Mouse (Mus musculus) kidney, embryonic 14.5 days (tissue): Measurements from ENCODE around the gene Ttyh1. TPM values are rescaled to one million over a fixed set of nuclear protein-coding genes. Genes with fewer than 3 reads are reported as not detected.

Experiments used
- ATAC-seq: fragments of 200-750 bp; cut with Nextera tagmentation; 2 replicates; pipeline ENCODE4 v1.8.0; 2017; ENCODE audit warnings: moderate number of reproducible peaks, mild to moderate bottlenecking, moderate TSS enrichment, moderate library complexity; ENCODE audit not compliant: low FRiP score, low TSS enrichment
- H3K27ac ChIP-seq: fragments of 300-500 bp; sonication (generic); 2 replicates; pipeline ENCODE4 v1.5.1; 2014; ENCODE audit warnings: low read depth, mild to moderate bottlenecking, low read length, moderate library complexity, mixed read lengths
- H3K27me3 ChIP-seq: fragments of 300-500 bp; sonication (generic); 2 replicates; pipeline ENCODE4 v1.6.1; 2014; ENCODE audit warnings: mild to moderate bottlenecking, low read length; ENCODE audit not compliant: control insufficient read depth, insufficient read depth
- H3K36me3 ChIP-seq: fragments of 300-500 bp; sonication (generic); 2 replicates; pipeline ENCODE4 v1.6.1; 2014; ENCODE audit warnings: low read length, mixed read lengths; ENCODE audit not compliant: control insufficient read depth, insufficient read depth
- H3K4me1 ChIP-seq: fragments of 300-500 bp; sonication (generic); 2 replicates; pipeline ENCODE4 v1.6.1; 2014; ENCODE audit warnings: low read length, mixed read lengths; ENCODE audit not compliant: control insufficient read depth, insufficient read depth
- H3K4me2 ChIP-seq: fragments of 300-500 bp; sonication (generic); replicated peaks from 2 replicates; pipeline ENCODE4 v1.6.1; 2014; ENCODE audit warnings: low read depth, mild to moderate bottlenecking, low read length
- H3K4me3 ChIP-seq: fragments of 300-500 bp; sonication (generic); 2 replicates; pipeline ENCODE4 v1.5.1; 2014; ENCODE audit warnings: mild to moderate bottlenecking, low read length
- H3K9ac ChIP-seq: fragments of 300-500 bp; sonication (generic); 2 replicates; pipeline ENCODE4 v1.6.1; 2014; ENCODE audit warnings: low read depth, mild to moderate bottlenecking, low read length, moderate library complexity
- H3K9me3 ChIP-seq: fragments of 300-500 bp; sonication (generic); 2 replicates; pipeline ENCODE4 v1.6.1; 2016; ENCODE audit warnings: low read length; ENCODE audit not compliant: control insufficient read depth
- WGBS: fragments of 180-500 bp; shearing (Covaris S2); extraction: QIAGEN DNeasy Blood & Tissue Kit; methylation state at CpG from one replicate; pipeline ENCODE4 v1.1.7; 2014; 5-methylcytosine and 5-hydroxymethylcytosine counted together
- polyA plus RNA-seq: library from polyadenylated mRNA; unstranded; fragments of >200 nt; fragmentation: Nextera tagmentation; extraction: Ambion mirVana; gene quantifications from 2 replicates; pipeline ENCODE4 v1.2.1, GENCODE M21; 2014

The Ttyh1 gene
- polyA plus RNA-seq, 1 experiment from 2014 or later: 1.5 TPM

- no peaks in the 10 kb centered on the region for H3K9me3 ChIP-seq
- no peak for ATAC-seq
- no peak overlapping the region for H3K4me3 ChIP-seq
- 77% methylated on average over 8 of the region's 8 CpGs for WGBS
- H3K27ac ChIP-seq: no peak overlapping the region
- 0 out of 2 replicates have a peak, but pooled peaks cover 2% of the 10 kb centered on the region for H3K4me1 ChIP-seq
- no peak overlapping the region for H3K9ac ChIP-seq
- no peak overlapping the region for H3K4me2 ChIP-seq
- H3K27me3 ChIP-seq: peaks cover 24% of the 10 kb centered on the region
- H3K36me3 ChIP-seq: no peaks in the 10 kb centered on the region
Observed at GRCm38 (mm10) chr7:4117050-4117814, 2.0 kb upstream of the Ttyh1 start.

GRCm38 (mm10) chr7:4119976-4120921 lies 1.0 kb downstream of the Ttyh1 start:
- no peak overlapping the region for H3K9ac ChIP-seq
- peak overlapping the region; percentile 46 for H3K4me3 ChIP-seq
- H3K27me3 ChIP-seq: peaks cover 24% of the 10 kb centered on the region
- ATAC-seq: no peak
- no peaks in the 10 kb centered on the region for H3K36me3 ChIP-seq
- WGBS: 14% methylated on average over 18 of the region's 19 CpGs
- no peak overlapping the region for H3K27ac ChIP-seq
- no peaks in the 10 kb centered on the region for H3K9me3 ChIP-seq
- peak overlapping the region; percentile 68 for H3K4me2 ChIP-seq
- H3K4me1 ChIP-seq: 0 out of 2 replicates have a peak, but pooled peaks cover 8% of the 10 kb centered on the region

GRCm38 (mm10) chr7:4122076-4122768 lies 3.0 kb downstream of the Ttyh1 start:
- no peak overlapping the region for H3K4me2 ChIP-seq
- ATAC-seq: no peak
- no peak overlapping the region for H3K4me3 ChIP-seq
- 0 out of 2 replicates have a peak, but pooled peaks cover 8% of the 10 kb centered on the region for H3K4me1 ChIP-seq
- H3K36me3 ChIP-seq: no peaks in the 10 kb centered on the region
- no peak overlapping the region for H3K27ac ChIP-seq
- H3K9me3 ChIP-seq: no peaks in the 10 kb centered on the region
- peaks cover 24% of the 10 kb centered on the region for H3K27me3 ChIP-seq
- WGBS: 58% methylated on average over 11 of the region's 11 CpGs
- H3K9ac ChIP-seq: no peak overlapping the region

GRCm38 (mm10) chr7:4122783-4123182 lies 3.6 kb downstream of the Ttyh1 start:
- Histone ChIP-seq H3K9me3 (no peaks in the 10 kb centered on the region), H3K27ac (no peak overlapping the region), H3K27me3 (peaks cover 24% of the 10 kb centered on the region), H3K4me3 (no peak overlapping the region), H3K36me3 (no peaks in the 10 kb centered on the region), H3K4me2 (no peak overlapping the region), H3K9ac (no peak overlapping the region), H3K4me1 (0 out of 2 replicates have a peak, but pooled peaks cover 8% of the 10 kb centered on the region)
- WGBS: 90% methylated on average over 10 of the region's 10 CpGs
- no peak for ATAC-seq

GRCm38 (mm10) chr7:4123732-4124131 lies 4.5 kb downstream of the Ttyh1 start:
- no peaks in the 10 kb centered on the region for H3K36me3 ChIP-seq
- no peaks in the 10 kb centered on the region for H3K9me3 ChIP-seq
- no peak overlapping the region for H3K27ac ChIP-seq
- H3K27me3 ChIP-seq: peaks cover 22% of the 10 kb centered on the region
- 80% methylated on average over 1 of the region's 1 CpGs for WGBS
- H3K4me3 ChIP-seq: no peak overlapping the region
- no peak overlapping the region for H3K9ac ChIP-seq
- H3K4me1 ChIP-seq: 0 out of 2 replicates have a peak, but pooled peaks cover 8% of the 10 kb centered on the region
- no peak overlapping the region for H3K4me2 ChIP-seq
- ATAC-seq: peak; percentile 14; the same call in 1 of the 2 replicates

- Histone ChIP-seq H3K4me2 (peak overlapping the region; percentile 13; the same call in 1 of the 2 replicates), H3K27ac (no peak overlapping the region), H3K4me1 (0 out of 2 replicates have a peak, but pooled peaks cover 7% of the 10 kb centered on the region), H3K27me3 (peaks cover 16% of the 10 kb centered on the region), H3K9me3 (no peaks in the 10 kb centered on the region), H3K4me3 (no peak overlapping the region), H3K36me3 (no peaks in the 10 kb centered on the region), H3K9ac (no peak overlapping the region)
- under 1% methylated on average over 10 of the region's 10 CpGs for WGBS
- ATAC-seq: peak; percentile 68; the same call in 1 of the 2 replicates
Observed at GRCm38 (mm10) chr7:4124315-4124759, 5.1 kb downstream of the Ttyh1 start.

- Histone ChIP-seq H3K9me3 (no peaks in the 10 kb centered on the region), H3K36me3 (no peaks in the 10 kb centered on the region), H3K27me3 (peaks cover 11% of the 10 kb centered on the region), H3K4me1 (0 out of 2 replicates have a peak, but pooled peaks cover 5% of the 10 kb centered on the region), H3K9ac (no peak overlapping the region), H3K4me3 (no peak overlapping the region), H3K27ac (no peak overlapping the region), H3K4me2 (no peak overlapping the region)
- 19% methylated on average over 5 of the region's 5 CpGs for WGBS
- ATAC-seq: no peak
Observed at GRCm38 (mm10) chr7:4124856-4125255, 5.6 kb downstream of the Ttyh1 start.

- no peak for ATAC-seq
- Histone ChIP-seq H3K9ac (0 out of 2 replicates have a peak overlapping the region, but pooled peaks have one; percentile 4), H3K36me3 (no peaks in the 10 kb centered on the region), H3K27me3 (peaks cover 8% of the 10 kb centered on the region), H3K4me1 (0 out of 2 replicates have a peak, but pooled peaks cover 5% of the 10 kb centered on the region), H3K9me3 (no peaks in the 10 kb centered on the region), H3K4me2 (no peak overlapping the region), H3K4me3 (no peak overlapping the region), H3K27ac (no peak overlapping the region)
- WGBS: 33% methylated on average over 9 of the region's 9 CpGs
Observed at GRCm38 (mm10) chr7:4125306-4125705, 6.1 kb downstream of the Ttyh1 start.
